Mouse (Mus musculus): Measurements from ENCODE around the gene 2310030G06Rik. TPM values are rescaled to one million over a fixed set of nuclear protein-coding genes. Genes with fewer than 3 reads are reported as not detected.
A peak's percentile ranks its signal among the peaks of the same experiment; 100 is the strongest.

The 2310030G06Rik gene
- polyA plus RNA-seq, 1 experiment from 2014 or later, result 2.7 TPM

DNA sequence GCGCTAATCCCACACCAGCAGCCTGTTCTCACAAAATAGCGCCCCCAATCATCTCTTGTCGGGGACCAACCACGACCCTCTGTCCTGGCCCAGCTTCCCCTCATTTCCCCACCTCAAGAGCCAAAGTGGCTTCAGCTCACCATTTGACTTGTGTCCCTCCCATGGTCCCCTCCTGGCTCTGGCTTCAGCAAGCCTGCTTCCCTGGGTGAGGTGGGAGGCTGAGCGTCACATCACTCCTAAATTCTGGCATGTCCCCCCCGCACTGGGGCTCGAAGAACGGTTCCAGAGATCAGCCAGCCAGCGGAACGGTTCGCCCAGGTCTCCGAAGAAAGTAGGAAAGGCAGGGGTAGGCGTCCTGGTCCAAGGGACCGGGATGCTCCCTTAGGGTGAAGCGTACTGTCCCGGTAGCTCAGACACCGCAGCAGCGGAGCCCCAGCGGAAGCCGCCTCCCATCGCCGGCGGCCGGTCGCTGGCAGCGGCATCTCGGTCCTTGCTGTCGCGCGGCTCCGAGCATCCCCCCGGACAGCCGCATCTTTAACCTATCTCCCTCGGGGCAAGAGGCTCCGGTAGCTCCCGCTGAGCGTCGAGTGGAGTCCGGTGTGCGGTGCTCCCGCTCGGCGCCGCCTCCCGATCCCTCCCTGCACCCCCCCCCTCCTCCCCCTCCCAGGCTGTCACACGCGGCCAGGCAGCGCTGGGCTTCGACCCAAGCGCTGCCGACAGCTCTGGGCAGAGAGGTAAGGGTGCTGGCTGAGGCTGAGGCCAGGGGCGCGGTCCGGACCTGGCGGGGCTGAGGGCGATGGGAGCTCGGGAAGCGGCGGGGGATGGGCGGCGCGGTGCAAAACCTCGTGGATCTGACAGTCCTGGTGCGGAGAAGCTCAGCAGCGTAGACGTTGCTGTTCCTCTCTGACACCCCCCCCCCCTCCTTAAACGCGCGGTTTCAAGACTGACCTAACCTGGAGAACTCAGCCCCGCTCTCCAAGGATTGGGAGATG is 47.6 kb downstream of the 2310030G06Rik start:
- H3K4me1 ChIP-seq (ENCODE audit: control insufficient read depth, insufficient read depth, low read length), result peaks cover 10% of the 10 kb centered on the region
- H3K27me3 ChIP-seq (ENCODE audit: control insufficient read depth, insufficient read depth, low read length), result no peaks in the 10 kb centered on the region
- H3K4me3 ChIP-seq (ENCODE audit: low read depth, low read length), result peak overlapping the region; percentile 67
- ATAC-seq (ENCODE audit: low read depth), result peak; percentile 63
- H3K9ac ChIP-seq (replicated peaks; ENCODE audit: low read depth, low read length), result peak overlapping the region; percentile 84
- WGBS, result under 1% methylated on average over 50 of the region's 70 CpGs
- H3K27ac ChIP-seq (ENCODE audit: low read depth, low read length), result peak overlapping the region; percentile 63
- peaks cover 17% of the 10 kb centered on the region; the same call in 1 of the 2 replicates for H3K36me3 ChIP-seq (ENCODE audit: control insufficient read depth, insufficient read depth, low read length)
- no peaks in the 10 kb centered on the region for H3K9me3 ChIP-seq (ENCODE audit: control insufficient read depth, low read length)
- H3K4me2 ChIP-seq (ENCODE audit: low read depth, low read length), result peak overlapping the region; percentile 97

DNA sequence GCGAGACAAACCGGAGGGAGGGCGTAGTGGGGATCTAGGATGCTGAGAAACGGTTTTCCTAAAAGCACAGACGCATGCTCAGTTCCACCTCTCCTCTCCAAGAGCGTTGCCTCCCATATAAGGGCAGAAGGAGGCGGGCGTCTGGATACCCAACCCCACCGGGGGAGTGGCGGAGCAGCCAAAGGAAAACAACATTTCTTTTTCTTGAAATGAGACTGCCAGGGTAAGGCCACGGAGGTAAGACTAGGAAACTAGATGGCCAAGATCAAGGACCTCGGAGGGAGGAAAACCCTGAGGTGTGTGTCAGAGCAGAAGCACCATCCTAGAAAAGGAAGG is 48.7 kb downstream of the 2310030G06Rik start:
- 0% methylated on average over 12 of the region's 12 CpGs for WGBS
- Histone ChIP-seq H3K4me3 (ENCODE audit: low read depth, low read length) (peak overlapping the region; percentile 67), H3K27ac (ENCODE audit: low read depth, low read length) (peak overlapping the region; percentile 64; the same call in 1 of the 2 replicates), H3K9ac (replicated peaks; ENCODE audit: low read depth, low read length) (peak overlapping the region; percentile 54), H3K9me3 (ENCODE audit: control insufficient read depth, low read length) (no peaks in the 10 kb centered on the region), H3K4me2 (ENCODE audit: low read depth, low read length) (peak overlapping the region; percentile 97), H3K27me3 (ENCODE audit: control insufficient read depth, insufficient read depth, low read length) (no peaks in the 10 kb centered on the region), H3K4me1 (ENCODE audit: control insufficient read depth, insufficient read depth, low read length) (peaks cover 12% of the 10 kb centered on the region), H3K36me3 (ENCODE audit: control insufficient read depth, insufficient read depth, low read length) (peaks cover 18% of the 10 kb centered on the region; the same call in 1 of the 2 replicates)
- ATAC-seq (ENCODE audit: low read depth), result peak; percentile 76; the same call in 1 of the 2 replicates

DNA sequence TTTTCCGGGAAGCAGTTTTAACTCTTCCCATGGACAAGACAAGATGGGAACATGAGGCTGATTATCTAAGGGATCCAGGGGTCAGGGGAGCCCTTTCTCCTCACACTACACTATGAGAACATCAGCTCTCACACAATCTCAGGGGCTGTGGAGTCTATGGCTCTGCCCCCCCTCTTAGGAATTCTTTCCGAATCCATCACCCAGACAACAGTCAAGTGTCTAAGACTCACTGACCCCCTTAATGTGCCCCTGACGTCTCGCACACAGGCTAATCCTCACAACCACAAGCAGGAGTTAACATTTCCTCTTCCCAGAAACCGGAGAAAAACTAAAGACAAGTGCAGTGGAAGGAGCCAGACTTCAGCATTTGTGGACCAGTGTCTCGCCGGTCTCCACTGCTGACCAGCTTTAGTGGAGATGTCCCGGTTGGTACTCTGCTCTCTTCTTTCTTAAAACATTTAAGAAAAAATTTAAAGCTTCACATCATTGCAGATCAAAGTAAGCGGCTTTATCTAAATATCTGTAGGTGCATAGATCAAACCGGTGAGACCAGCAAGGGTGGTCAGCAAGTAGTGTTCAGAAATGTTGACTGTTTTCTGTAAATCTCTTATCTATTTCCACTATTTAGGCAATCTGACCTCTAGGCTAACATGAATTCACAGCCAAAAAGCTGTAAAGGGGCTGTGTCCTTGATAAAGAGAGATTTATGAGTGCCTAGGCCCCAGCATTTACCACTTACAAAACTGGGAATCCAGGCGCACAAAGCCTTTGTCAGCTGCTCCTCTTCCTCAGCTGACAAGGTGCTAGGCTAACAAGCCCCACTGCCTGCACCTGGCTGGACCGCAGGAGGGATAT is 49.3 kb downstream of the 2310030G06Rik start:
- ATAC-seq (ENCODE audit: low read depth), result no peak
- H3K9me3 ChIP-seq (ENCODE audit: control insufficient read depth, low read length), result no peaks in the 10 kb centered on the region
- H3K27ac ChIP-seq (ENCODE audit: low read depth, low read length), result peak overlapping the region; percentile 64; the same call in 1 of the 2 replicates
- peaks cover 12% of the 10 kb centered on the region for H3K4me1 ChIP-seq (ENCODE audit: control insufficient read depth, insufficient read depth, low read length)
- peak overlapping the region; percentile 54 for H3K9ac ChIP-seq (replicated peaks; ENCODE audit: low read depth, low read length)
- peak overlapping the region; percentile 67 for H3K4me3 ChIP-seq (ENCODE audit: low read depth, low read length)
- no peaks in the 10 kb centered on the region for H3K27me3 ChIP-seq (ENCODE audit: control insufficient read depth, insufficient read depth, low read length)
- H3K4me2 ChIP-seq (ENCODE audit: low read depth, low read length), result peak overlapping the region; percentile 97
- H3K36me3 ChIP-seq (ENCODE audit: control insufficient read depth, insufficient read depth, low read length), result peaks cover 18% of the 10 kb centered on the region; the same call in 1 of the 2 replicates
- 31% methylated on average over 12 of the region's 12 CpGs for WGBS

DNA sequence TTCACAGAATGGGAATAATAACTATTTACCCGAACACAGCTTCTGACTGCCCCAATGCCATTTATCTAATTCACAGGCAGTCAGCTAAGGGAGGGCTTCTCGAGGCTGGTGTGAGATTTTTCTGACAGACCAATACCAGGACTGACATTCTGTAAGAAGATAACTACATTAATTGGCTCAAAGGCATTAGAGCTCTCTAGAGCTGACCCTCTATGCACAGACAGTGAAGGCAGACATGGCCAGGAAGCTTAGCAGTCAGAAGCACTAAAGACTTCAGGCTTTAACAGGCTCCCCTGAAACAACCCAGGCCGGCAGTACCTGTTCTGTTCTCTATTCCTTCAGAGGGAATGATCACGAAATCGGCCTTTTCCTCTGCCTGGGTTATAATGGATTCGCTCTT is 51.2 kb downstream of the 2310030G06Rik start:
- WGBS, result 85% methylated on average over 6 of the region's 6 CpGs
- no peak for ATAC-seq (ENCODE audit: low read depth)
- no peak overlapping the region for H3K4me3 ChIP-seq (ENCODE audit: low read depth, low read length)
- no peaks in the 10 kb centered on the region for H3K9me3 ChIP-seq (ENCODE audit: control insufficient read depth, low read length)
- no peak overlapping the region for H3K9ac ChIP-seq (replicated peaks; ENCODE audit: low read depth, low read length)
- peaks cover 22% of the 10 kb centered on the region for H3K36me3 ChIP-seq (ENCODE audit: control insufficient read depth, insufficient read depth, low read length)
- H3K4me2 ChIP-seq (ENCODE audit: low read depth, low read length), result no peak overlapping the region; the same call in 1 of the 2 replicates
- H3K27me3 ChIP-seq (ENCODE audit: control insufficient read depth, insufficient read depth, low read length), result no peaks in the 10 kb centered on the region
- H3K4me1 ChIP-seq (ENCODE audit: control insufficient read depth, insufficient read depth, low read length), result peaks cover 12% of the 10 kb centered on the region
- no peak overlapping the region for H3K27ac ChIP-seq (ENCODE audit: low read depth, low read length)

DNA sequence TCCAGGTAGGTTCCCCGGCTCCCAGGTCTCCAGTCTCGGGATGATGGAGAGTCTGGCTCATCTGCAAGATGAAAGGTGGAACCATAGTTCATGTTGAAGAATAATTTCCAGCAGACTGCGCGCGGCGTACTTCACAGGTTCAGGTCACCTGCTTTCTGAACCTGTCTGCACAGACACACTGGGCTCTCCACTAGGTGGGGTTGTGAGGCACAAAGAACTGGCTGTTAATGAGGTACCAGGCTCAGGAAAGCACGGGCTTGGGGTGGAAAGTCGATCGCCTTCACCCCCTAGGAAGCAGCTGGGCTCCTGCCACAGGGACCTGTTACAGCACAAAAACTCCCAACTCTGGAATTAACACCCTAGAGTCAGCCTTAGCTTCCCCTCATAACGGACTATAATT is 52.7 kb downstream of the 2310030G06Rik start:
- Histone ChIP-seq H3K36me3 (ENCODE audit: control insufficient read depth, insufficient read depth, low read length) (peaks cover 38% of the 10 kb centered on the region), H3K9ac (replicated peaks; ENCODE audit: low read depth, low read length) (no peak overlapping the region), H3K4me1 (ENCODE audit: control insufficient read depth, insufficient read depth, low read length) (peaks cover 12% of the 10 kb centered on the region), H3K4me2 (ENCODE audit: low read depth, low read length) (no peak overlapping the region), H3K4me3 (ENCODE audit: low read depth, low read length) (no peak overlapping the region), H3K27me3 (ENCODE audit: control insufficient read depth, insufficient read depth, low read length) (no peaks in the 10 kb centered on the region), H3K27ac (ENCODE audit: low read depth, low read length) (no peak overlapping the region), H3K9me3 (ENCODE audit: control insufficient read depth, low read length) (no peaks in the 10 kb centered on the region)
- 17% methylated on average over 10 of the region's 10 CpGs for WGBS
- ATAC-seq (ENCODE audit: low read depth), result no peak

DNA sequence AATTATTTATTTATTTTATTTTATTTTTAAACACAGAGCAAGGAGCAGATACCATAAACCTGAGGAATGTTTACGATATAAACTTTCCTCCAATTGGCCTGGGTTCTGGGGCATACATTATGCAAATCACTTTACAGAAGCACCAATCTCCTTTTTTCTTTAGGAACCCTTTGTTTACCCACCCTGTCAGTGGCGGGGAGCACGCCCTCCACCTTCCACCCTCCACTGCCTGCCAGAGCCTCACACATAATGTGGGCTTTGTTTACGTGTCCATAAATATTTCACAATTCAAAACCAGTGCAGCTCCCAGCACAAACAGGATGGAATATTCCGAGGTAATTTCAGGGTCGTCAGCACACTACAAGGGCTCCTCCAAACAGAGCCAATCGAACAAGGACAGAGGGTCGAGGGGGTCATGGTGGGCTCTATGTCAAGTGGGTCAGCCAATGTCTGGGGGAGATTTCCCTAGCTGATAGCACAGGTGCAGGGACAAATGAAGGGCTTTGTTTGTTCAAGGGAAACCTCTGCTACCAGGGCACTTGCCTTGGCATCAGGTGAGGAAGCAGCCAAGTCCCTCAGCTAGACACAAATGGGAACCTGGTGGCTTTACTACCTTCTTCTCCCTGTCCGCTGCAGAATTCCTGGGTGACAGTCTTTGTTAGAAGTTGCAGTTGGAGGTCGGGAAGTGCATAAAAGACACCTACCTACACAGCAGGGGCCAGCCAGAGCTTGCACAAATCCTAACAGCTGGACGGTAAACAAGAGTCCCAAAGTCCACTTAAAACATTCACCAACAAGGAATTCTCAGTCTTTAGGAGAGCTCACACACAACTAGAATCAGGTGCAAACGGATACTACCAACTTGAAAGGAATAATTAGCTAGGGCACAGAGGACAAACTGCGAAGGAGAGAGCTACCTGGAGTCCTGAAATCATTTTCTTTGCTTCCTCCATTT is 53.4 kb downstream of the 2310030G06Rik start:
- H3K36me3 ChIP-seq (ENCODE audit: control insufficient read depth, insufficient read depth, low read length), result peaks cover 45% of the 10 kb centered on the region
- no peak overlapping the region for H3K27ac ChIP-seq (ENCODE audit: low read depth, low read length)
- H3K4me3 ChIP-seq (ENCODE audit: low read depth, low read length), result no peak overlapping the region
- H3K9ac ChIP-seq (replicated peaks; ENCODE audit: low read depth, low read length), result no peak overlapping the region; the same call in 1 of the 2 replicates
- H3K9me3 ChIP-seq (ENCODE audit: control insufficient read depth, low read length), result no peaks in the 10 kb centered on the region
- 14% methylated on average over 13 of the region's 13 CpGs for WGBS
- no peak for ATAC-seq (ENCODE audit: low read depth)
- H3K4me2 ChIP-seq (ENCODE audit: low read depth, low read length), result no peak overlapping the region
- no peaks in the 10 kb centered on the region for H3K27me3 ChIP-seq (ENCODE audit: control insufficient read depth, insufficient read depth, low read length)
- H3K4me1 ChIP-seq (ENCODE audit: control insufficient read depth, insufficient read depth, low read length), result peaks cover 12% of the 10 kb centered on the region
